Mouse (Mus musculus) olfactory bulb, adult 2 months (tissue): ENCODE results near the gene Ankrd2.

ENCODE experiments used
- CTCF ChIP-seq: fragments of 200-500 bp; IDR thresholded peaks from 2 replicates; pipeline ENCODE4 v1.5.1; 2012; ENCODE audit warnings: low read depth, mild to moderate bottlenecking, low read length, moderate library complexity; ENCODE audit not compliant: insufficient read depth
- POLR2A ChIP-seq: fragments of 200-500 bp; IDR thresholded peaks from 2 replicates; pipeline ENCODE4 v1.6.1; 2012; ENCODE audit warnings: mild to moderate bottlenecking, low read depth, low read length, moderate library complexity; ENCODE audit not compliant: insufficient read depth

DNA sequence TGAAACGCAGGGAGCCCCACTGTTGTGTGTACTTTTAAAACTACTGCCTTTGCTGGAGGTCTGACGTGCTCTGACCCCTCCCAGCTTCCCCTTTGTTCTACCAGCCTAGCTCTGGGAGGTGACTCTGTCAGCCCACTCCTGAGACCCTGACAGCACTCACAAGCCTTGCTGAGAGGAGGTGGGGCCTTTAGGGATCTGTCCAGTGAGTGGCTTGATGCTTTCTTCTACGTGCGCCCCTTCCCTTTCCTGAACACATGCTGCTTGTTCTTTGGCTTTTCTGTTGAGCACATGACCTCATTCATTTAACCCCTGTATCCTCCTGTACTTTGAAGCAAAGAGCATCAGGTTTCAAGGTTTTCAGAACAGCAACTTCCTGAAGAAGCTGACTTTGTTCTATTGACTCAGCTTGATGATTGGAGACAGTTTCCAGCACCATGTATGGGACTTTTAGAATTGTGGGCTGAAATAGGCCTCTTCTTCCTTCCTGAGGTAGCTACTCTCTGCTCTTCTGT lies 16.7 kb upstream of the Ankrd2 start:
- TF ChIP-seq CTCF: no peak
- TF ChIP-seq POLR2A: no peak
